Mouse (Mus musculus): ENCODE measurements at regions not wholly inside any gene's neighbourhood (a gene's known extent, or its start where the extent isn't known, plus 50 kb on each side); places are given as distances from the start of the nearest gene placed in this dataset.

GRCm38 (mm10) chr1:194148416-194149364 is 469.3 kb upstream of the Plxna2 start:
- Histone ChIP-seq H3K27me3 (ENCODE audit: control insufficient read depth, insufficient read depth, low read length) (no peaks in the 10 kb centered on the region), H3K36me3 (ENCODE audit: control insufficient read depth, insufficient read depth, low read length) (no peaks in the 10 kb centered on the region), H3K27ac (ENCODE audit: insufficient read depth, low read depth, low read length) (no peak overlapping the region), H3K4me1 (ENCODE audit: control insufficient read depth, insufficient read depth, insufficient read length, low read length) (no peaks in the 10 kb centered on the region), H3K4me3 (ENCODE audit: low read depth, low read length) (no peak overlapping the region)
- 42% methylated on average over 11 of the region's 11 CpGs for WGBS
- no peak for TF ChIP-seq POLR2A (IDR thresholded peaks at IDR 0.05; ENCODE audit: low read depth, low read length)
- no peak for TF ChIP-seq CTCF (IDR thresholded peaks at IDR 0.05; ENCODE audit: extremely low read depth, insufficient read length, insufficient replicate concordance, low read depth, low read length)

GRCm38 (mm10) chr1:194117631-194118360 is 500.2 kb upstream of the Plxna2 start:
- Histone ChIP-seq H3K36me3 (ENCODE audit: control insufficient read depth, insufficient read depth, low read length) (no peaks in the 10 kb centered on the region), H3K4me1 (ENCODE audit: control insufficient read depth, insufficient read depth, insufficient read length, low read length) (no peaks in the 10 kb centered on the region), H3K4me3 (ENCODE audit: low read depth, low read length) (no peak overlapping the region), H3K27ac (ENCODE audit: insufficient read depth, low read depth, low read length) (no peak overlapping the region), H3K27me3 (ENCODE audit: control insufficient read depth, insufficient read depth, low read length) (no peaks in the 10 kb centered on the region)
- TF ChIP-seq CTCF (IDR thresholded peaks at IDR 0.05; ENCODE audit: extremely low read depth, insufficient read length, insufficient replicate concordance, low read depth, low read length) = no peak
- 74% methylated on average over 4 of the region's 4 CpGs for WGBS

- Histone ChIP-seq H3K27ac (ENCODE audit: insufficient read depth, low read depth, low read length) (no peak overlapping the region), H3K27me3 (ENCODE audit: control insufficient read depth, insufficient read depth, low read length) (no peaks in the 10 kb centered on the region), H3K4me1 (ENCODE audit: control insufficient read depth, insufficient read depth, insufficient read length, low read length) (no peaks in the 10 kb centered on the region), H3K36me3 (ENCODE audit: control insufficient read depth, insufficient read depth, low read length) (no peaks in the 10 kb centered on the region), H3K4me3 (ENCODE audit: low read depth, low read length) (no peak overlapping the region)
- TF ChIP-seq POLR2A (IDR thresholded peaks at IDR 0.05; ENCODE audit: low read depth, low read length) (no peak), CTCF (IDR thresholded peaks at IDR 0.05; ENCODE audit: extremely low read depth, insufficient read length, insufficient replicate concordance, low read depth, low read length) (no peak)
- WGBS = 67% methylated on average over 1 of the region's 1 CpGs
These were observed 503.6 kb upstream of the Plxna2 start for GRCm38 (mm10) chr1:194114399-194114798.

GRCm38 (mm10) chr1:194111931-194112330 is 506.1 kb upstream of the Plxna2 start:
- H3K4me1 ChIP-seq (ENCODE audit: control insufficient read depth, insufficient read depth, insufficient read length, low read length) = peaks cover 2% of the 10 kb centered on the region; the same call in 1 of the 2 replicates
- H3K4me3 ChIP-seq (ENCODE audit: low read depth, low read length) = no peak overlapping the region
- no peaks in the 10 kb centered on the region for H3K36me3 ChIP-seq (ENCODE audit: control insufficient read depth, insufficient read depth, low read length)
- no peaks in the 10 kb centered on the region for H3K27me3 ChIP-seq (ENCODE audit: control insufficient read depth, insufficient read depth, low read length)
- H3K27ac ChIP-seq (ENCODE audit: insufficient read depth, low read depth, low read length) = no peak overlapping the region
- TF ChIP-seq POLR2A (IDR thresholded peaks at IDR 0.05; ENCODE audit: low read depth, low read length) (no peak), CTCF (IDR thresholded peaks at IDR 0.05; ENCODE audit: extremely low read depth, insufficient read length, insufficient replicate concordance, low read depth, low read length) (no peak)
- 37% methylated on average over 2 of the region's 2 CpGs for WGBS

- WGBS = 89% methylated on average over 5 of the region's 5 CpGs
- Histone ChIP-seq H3K36me3 (ENCODE audit: control insufficient read depth, insufficient read depth, low read length) (no peaks in the 10 kb centered on the region), H3K4me3 (ENCODE audit: low read depth, low read length) (no peak overlapping the region), H3K4me1 (ENCODE audit: control insufficient read depth, insufficient read depth, insufficient read length, low read length) (peaks cover 4% of the 10 kb centered on the region; the same call in 1 of the 2 replicates), H3K27ac (ENCODE audit: insufficient read depth, low read depth, low read length) (no peak overlapping the region), H3K27me3 (ENCODE audit: control insufficient read depth, insufficient read depth, low read length) (no peaks in the 10 kb centered on the region)
- no peak for TF ChIP-seq CTCF (IDR thresholded peaks at IDR 0.05; ENCODE audit: extremely low read depth, insufficient read length, insufficient replicate concordance, low read depth, low read length)
- TF ChIP-seq POLR2A (IDR thresholded peaks at IDR 0.05; ENCODE audit: low read depth, low read length) = no peak
These were observed 508.6 kb upstream of the Plxna2 start for GRCm38 (mm10) chr1:194109172-194110071.

- TF ChIP-seq CTCF (IDR thresholded peaks at IDR 0.05; ENCODE audit: extremely low read depth, insufficient read length, insufficient replicate concordance, low read depth, low read length) (no peak), POLR2A (IDR thresholded peaks at IDR 0.05; ENCODE audit: low read depth, low read length) (no peak)
- no peak overlapping the region for H3K4me3 ChIP-seq (ENCODE audit: low read depth, low read length)
- no peak overlapping the region for H3K27ac ChIP-seq (ENCODE audit: insufficient read depth, low read depth, low read length)
- H3K27me3 ChIP-seq (ENCODE audit: control insufficient read depth, insufficient read depth, low read length) = no peaks in the 10 kb centered on the region
- peaks cover 4% of the 10 kb centered on the region; the same call in 1 of the 2 replicates for H3K4me1 ChIP-seq (ENCODE audit: control insufficient read depth, insufficient read depth, insufficient read length, low read length)
- H3K36me3 ChIP-seq (ENCODE audit: control insufficient read depth, insufficient read depth, low read length) = no peaks in the 10 kb centered on the region
- WGBS = 55% methylated on average over 2 of the region's 2 CpGs
These were observed 509.9 kb upstream of the Plxna2 start for GRCm38 (mm10) chr1:194108132-194108531.

Data from small intestine, adult 2 months (tissue).